Mouse (Mus musculus) layer of hippocampus, adult 18-20 months (tissue): Measurements from ENCODE around the gene Nkd1. TPM values are rescaled to one million over a fixed set of nuclear protein-coding genes. Genes with fewer than 3 reads are reported as not detected.

Experiments
- DNase-seq, 2 experiments: peaks; one replicate each; pipeline ENCODE4 v3.0.0; 2022; ENCODE audit warnings: low spot score in 2 of 2
- total RNA-seq, 2 experiments: library from RNA; stranded (reverse); gene quantifications; 2 replicates each; pipeline ENCODE4 v1.2.3; 2021

Gene Nkd1
- total RNA-seq, 2 experiments from 2014 or later, result 8.2 to 9.0 TPM

DNA sequence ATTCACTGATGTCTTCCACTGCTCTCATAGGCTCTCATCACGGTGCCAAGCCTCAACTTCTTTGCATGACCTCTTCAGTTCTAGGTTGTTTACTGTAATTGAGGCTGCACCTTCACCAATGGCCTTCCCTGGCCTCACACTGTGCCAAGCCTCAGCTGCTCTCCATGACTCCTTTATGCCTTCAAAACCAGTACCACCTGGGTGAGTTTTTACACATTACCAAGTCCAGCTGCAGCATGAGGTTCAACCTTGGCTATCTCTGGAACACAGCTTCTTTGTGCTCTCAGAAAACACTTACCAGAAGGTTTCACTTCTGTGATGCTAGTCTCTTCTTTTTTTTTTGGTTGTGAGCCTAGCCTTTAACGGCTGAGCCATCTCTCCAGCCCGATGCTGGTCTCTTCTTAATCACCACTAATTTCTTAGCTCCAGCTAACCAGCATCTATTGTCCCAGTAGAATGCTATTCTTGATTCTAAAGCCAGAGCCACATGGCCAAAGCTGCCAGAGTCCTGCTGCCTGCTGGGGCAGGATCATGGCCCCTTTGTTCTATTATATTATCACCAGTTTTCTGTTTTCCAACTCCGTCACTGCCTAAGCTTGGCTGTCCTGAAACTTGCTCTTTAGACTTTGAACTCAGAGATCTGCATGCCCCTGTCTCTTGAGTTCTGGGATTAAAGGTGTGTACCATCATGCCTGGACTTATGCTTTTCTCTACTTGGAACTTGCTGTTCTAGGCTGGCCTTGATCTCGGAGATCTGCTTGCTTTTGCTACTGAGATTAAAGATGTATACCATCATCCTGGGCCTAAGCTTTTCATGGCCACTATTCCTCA lies 121.8 kb downstream of the Nkd1 start:
- DNase-seq, result no peak

Other genes starting within 250 kb of the Nkd1 start
- 1 to 10 TPM; 2.2 to 3.3 TPM for gene Adcy7, start 249.0 kb upstream of the Nkd1 start, total RNA-seq
- gene Brd7, start 159.2 kb upstream of the Nkd1 start, total RNA-seq, result 10 to 100 TPM; 48.4 to 49.9 TPM
- 1 to 10 TPM; 1.8 to 2.0 TPM for gene Snx20, start 114.8 kb downstream of the Nkd1 start, total RNA-seq
- gene Nod2, start 126.0 kb downstream of the Nkd1 start, total RNA-seq, result under 1 TPM; 0.37 to 0.51 TPM
- 10 to 100 TPM; 90.8 to 93.6 TPM for gene Cyld, start 175.7 kb downstream of the Nkd1 start, total RNA-seq